Mouse (Mus musculus): ENCODE results near the gene Rarb. TPM values are rescaled to one million over a fixed set of nuclear protein-coding genes. Genes with fewer than 3 reads are reported as not detected.

The Rarb gene
- total RNA-seq, 2 experiments from 2014 or later = 8.7 to 14.8 TPM

DNA sequence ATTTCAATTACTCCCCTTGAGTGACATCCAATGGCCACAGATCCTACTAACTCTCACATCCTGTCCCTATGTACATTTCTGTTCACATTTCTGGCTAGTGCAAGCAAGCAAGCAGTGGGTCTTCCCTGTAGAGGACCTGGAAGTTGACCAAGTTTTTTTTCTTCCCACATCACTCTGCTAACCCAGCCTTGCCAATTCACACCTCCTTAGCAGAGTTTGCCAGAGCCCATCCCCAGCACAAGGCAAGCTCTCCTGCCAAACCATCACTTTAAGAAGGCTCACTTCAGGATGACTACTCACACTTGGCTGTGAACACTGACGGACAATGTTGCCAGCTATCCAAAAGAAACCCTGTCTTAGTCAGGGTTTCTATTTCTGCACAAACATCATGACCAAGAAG is 80.4 kb downstream of the Rarb start:
- DNase-seq (ENCODE audit: extremely low spot score in 1 of 2, low spot score in 2 of 2) = peak in 1 of 2 experiments; percentile 13
- intact Hi-C loops (cut with DNase I) = no loop called here

GRCm38 (mm10) chr14:16737781-16738180 is 81.2 kb downstream of the Rarb start:
- no peak for DNase-seq (ENCODE audit: extremely low spot score in 1 of 2, low spot score in 2 of 2)
- intact Hi-C loops (cut with DNase I) = no loop called here

DNA sequence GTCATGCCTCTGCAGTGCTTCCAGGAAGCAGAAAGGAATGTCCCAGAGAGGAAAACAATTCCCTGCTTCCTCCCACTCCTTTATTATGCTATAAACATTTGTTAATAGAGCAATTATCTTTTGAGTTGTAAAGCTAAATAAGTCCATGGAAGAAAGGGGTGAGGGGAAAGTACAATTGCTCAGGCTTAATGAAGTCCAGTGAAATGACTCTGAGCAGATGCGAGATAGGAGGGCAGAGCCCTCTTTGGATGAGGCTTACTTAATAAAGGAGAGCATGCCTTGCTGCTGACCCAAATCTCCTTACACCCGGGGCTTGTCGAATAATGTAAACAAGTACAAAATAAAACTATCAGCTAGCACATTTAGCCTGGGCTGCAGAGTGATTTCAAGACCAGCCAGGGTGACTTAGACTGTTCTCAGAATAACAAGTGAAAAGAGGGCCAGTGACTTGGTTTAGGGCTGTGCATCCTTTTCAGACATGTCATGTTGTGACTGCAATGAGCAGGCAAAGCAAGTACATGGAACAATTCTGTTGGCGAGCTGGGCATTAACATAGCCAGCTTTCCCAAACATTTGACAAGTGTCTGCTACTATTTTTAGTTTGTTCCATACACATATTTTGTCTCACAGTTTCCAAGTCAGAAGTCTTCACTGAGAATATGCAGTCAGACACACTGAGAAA is 83.5 kb downstream of the Rarb start:
- intact Hi-C loops (cut with DNase I) = no loop called here
- DNase-seq (ENCODE audit: extremely low spot score in 1 of 2, low spot score in 2 of 2) = no peak

GRCm38 (mm10) chr14:16733595-16734298 is 85.2 kb downstream of the Rarb start:
- DNase-seq (ENCODE audit: extremely low spot score in 1 of 2, low spot score in 2 of 2) = no peak
- intact Hi-C loops (cut with DNase I) = no loop called here

GRCm38 (mm10) chr14:16732054-16732453 is 86.9 kb downstream of the Rarb start:
- DNase-seq (ENCODE audit: extremely low spot score in 1 of 2, low spot score in 2 of 2) = no peak
- intact Hi-C loops (cut with DNase I) = no loop called here

GRCm38 (mm10) chr14:16728175-16728838 is 90.6 kb downstream of the Rarb start:
- no peak for DNase-seq (ENCODE audit: extremely low spot score in 1 of 2, low spot score in 2 of 2)
- intact Hi-C loops (cut with DNase I) = no loop called here

DNA sequence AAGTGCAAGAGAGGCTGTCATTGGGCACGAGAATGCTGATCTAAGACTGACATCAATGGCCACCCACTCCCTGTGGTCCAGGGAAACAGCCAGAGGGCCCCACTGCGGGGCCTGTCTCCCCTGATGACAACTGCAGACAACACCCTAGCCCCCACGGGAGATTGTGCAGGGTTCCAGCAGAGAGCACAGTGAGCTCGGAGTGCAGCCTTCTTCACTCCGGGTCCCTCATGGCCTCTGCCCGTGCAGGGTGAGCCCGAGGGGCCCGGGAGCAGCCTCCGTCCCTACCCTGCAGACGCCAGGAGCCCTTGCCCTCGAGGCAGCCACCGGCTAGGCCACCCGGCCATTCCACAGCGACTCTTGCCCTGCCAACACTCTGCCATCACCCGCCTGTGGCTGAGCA is 95.0 kb downstream of the Rarb start:
- intact Hi-C loops (cut with DNase I) = no loop called here
- DNase-seq (ENCODE audit: extremely low spot score in 1 of 2, low spot score in 2 of 2) = no peak

- intact Hi-C loops (cut with DNase I) = no loop called here
- no peak for DNase-seq (ENCODE audit: extremely low spot score in 1 of 2, low spot score in 2 of 2)
Observed at GRCm38 (mm10) chr14:16717821-16718220, 101.1 kb downstream of the Rarb start.

DNA sequence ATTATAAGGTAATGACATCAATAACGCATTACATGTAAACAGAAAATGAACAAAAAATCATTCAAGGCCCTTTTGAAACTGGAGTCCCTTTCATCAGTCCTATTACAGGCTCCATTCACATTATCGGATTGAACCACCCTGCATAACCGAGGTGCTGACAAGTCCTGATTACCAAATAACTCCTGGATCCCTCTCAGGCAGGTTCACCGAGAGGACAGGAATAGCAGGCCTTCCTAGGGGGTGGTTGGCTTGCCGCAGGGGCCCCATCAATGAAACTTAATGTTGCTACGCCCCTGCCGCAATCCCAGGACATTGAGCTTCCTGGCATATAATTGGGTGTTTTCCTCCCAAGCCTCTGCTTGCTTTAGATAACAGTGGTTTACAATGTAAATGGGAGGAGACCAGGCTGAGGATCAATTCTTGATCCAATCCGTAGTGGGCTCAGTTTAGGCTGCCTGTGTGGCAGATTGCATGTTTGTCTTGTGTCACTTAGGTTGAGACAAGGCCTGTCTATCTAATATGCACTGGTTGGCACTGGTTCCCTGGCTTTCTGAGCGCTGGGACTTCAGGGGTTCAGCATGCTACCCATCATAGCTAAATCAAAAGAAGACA is 104.5 kb downstream of the Rarb start:
- DNase-seq (ENCODE audit: extremely low spot score in 1 of 2, low spot score in 2 of 2) = no peak
- intact Hi-C loops (cut with DNase I) = no loop called here

DNA sequence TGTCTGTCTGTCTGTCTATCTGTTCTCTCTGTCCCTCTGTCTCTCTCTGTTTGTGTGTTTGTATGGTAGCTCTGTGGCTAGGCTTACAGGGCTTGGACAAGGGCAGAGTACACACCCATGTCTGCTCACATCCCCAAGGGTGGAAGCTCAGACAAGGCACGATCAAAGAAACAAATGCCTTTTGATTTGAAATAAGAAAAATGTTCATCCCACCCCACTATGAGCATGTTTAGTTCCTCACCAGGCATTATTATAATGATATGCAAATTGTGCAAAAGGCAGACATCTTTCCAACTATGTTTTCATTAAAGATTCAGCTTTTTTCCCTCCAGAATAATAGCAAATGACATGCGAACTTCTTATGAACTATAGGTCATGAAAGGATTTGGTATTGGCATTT is 105.2 kb downstream of the Rarb start:
- intact Hi-C loops (cut with DNase I) = no loop called here

GRCm38 (mm10) chr14:16699228-16699627 is 119.7 kb downstream of the Rarb start:
- intact Hi-C loops (cut with DNase I) = no loop called here
- no peak for DNase-seq (ENCODE audit: extremely low spot score in 1 of 2, low spot score in 2 of 2)

More for the DNA sequence above, 105.2 kb downstream of the Rarb start:
- DNase-seq (ENCODE audit: extremely low spot score in 1 of 2, low spot score in 2 of 2) = no peak

- intact Hi-C loops (cut with DNase I) = no loop called here
- peak; percentile 11 to 39 for DNase-seq (ENCODE audit: extremely low spot score in 1 of 2, low spot score in 2 of 2)
Observed at GRCm38 (mm10) chr14:16695453-16696120, 123.4 kb downstream of the Rarb start.

DNA sequence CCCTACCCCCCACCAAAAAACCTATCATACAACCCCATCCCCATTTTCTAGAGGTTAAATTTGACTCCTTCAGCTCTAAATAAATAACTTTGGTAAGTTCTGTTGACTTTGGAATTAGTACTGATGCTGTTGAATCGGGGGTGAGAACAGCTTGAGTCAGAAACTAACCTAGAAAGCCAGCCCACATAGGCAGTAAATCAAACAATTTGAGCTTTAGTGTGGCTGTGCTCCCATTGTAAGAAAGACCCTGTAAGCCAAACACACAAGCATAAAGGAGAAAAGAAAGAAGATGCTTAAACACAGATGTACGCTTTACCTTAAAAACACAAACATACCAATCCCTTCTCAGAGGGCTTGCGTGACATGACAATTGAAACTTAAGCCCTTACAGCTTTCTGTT is 140.6 kb downstream of the Rarb start:
- DNase-seq (ENCODE audit: extremely low spot score in 1 of 2, low spot score in 2 of 2) = no peak
- intact Hi-C loops (cut with DNase I) = no loop called here

GRCm38 (mm10) chr14:16677081-16677480 is 141.9 kb downstream of the Rarb start:
- DNase-seq (ENCODE audit: extremely low spot score in 1 of 2, low spot score in 2 of 2) = no peak
- intact Hi-C loops (cut with DNase I) = no loop called here

- intact Hi-C loops (cut with DNase I) = no loop called here
- peak in 1 of 2 experiments; percentile 17 for DNase-seq (ENCODE audit: extremely low spot score in 1 of 2, low spot score in 2 of 2)
Observed at GRCm38 (mm10) chr14:16670571-16670970, 148.4 kb downstream of the Rarb start.

DNA sequence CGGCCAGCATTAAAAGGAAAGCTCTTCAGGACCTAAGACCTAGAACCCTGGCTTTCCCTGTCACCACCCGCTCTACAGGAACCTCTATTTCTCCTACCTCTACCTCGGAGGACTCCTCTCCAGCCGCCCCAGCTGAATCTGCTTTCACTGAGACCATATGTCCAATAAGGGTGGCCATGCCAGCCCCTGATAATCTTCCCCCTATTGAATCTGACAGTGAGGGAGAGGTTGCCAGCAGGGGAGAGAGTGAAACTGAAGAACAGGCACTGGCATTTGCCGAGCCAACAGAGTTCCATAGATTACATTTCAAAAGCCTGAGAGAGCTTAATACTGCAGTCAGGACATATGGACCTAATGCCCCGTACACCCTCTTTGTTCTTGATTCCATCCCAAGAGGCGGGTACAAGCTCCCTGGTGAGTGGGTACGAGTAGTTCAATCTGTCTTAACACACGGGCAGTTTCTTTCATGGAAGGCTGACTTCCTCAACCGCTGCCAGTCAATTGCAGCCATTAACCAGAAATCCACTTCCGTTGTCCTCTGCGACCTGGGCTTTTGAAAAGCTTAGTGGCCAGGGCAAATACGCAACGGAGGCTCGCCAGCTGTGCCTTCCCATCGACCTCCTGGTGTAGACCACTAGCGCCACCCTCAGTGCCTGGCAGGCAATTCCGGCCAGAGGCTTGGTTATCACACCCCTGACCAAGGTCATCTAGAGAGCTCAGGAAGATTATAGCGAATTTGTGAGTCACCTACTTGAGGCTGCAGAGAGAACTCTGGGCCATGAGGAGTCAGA is 179.6 kb downstream of the Rarb start:
- intact Hi-C loops (cut with DNase I) = no loop called here
- DNase-seq (ENCODE audit: extremely low spot score in 1 of 2, low spot score in 2 of 2) = no peak

GRCm38 (mm10) chr14:16613975-16614374 is 205.0 kb downstream of the Rarb start:
- intact Hi-C loops (cut with DNase I) = no loop called here
- DNase-seq (ENCODE audit: extremely low spot score in 1 of 2, low spot score in 2 of 2) = no peak

- intact Hi-C loops (cut with DNase I) = no loop called here
- DNase-seq (ENCODE audit: extremely low spot score in 1 of 2, low spot score in 2 of 2) = no peak
Observed at GRCm38 (mm10) chr14:16605480-16605879, 213.5 kb downstream of the Rarb start.
